Mouse (Mus musculus) neural tube, embryonic 14.5 days (tissue): ENCODE measurements around the gene Mymx. TPM values are rescaled to one million over a fixed set of nuclear protein-coding genes. Genes with fewer than 3 reads are reported as not detected.

Source experiments
- ATAC-seq: fragments of 200-750 bp; cut with Nextera tagmentation; 2 replicates; pipeline ENCODE4 v1.8.0; 2017; ENCODE audit warnings: low read depth, mild to moderate bottlenecking, moderate TSS enrichment, moderate library complexity
- H3K27ac ChIP-seq: fragments of 300-500 bp; sonication (generic); 2 replicates; pipeline ENCODE4 v1.5.1; 2014; ENCODE audit warnings: low read depth, mild to moderate bottlenecking, control low read depth, low read length, moderate library complexity, mixed read lengths
- H3K27me3 ChIP-seq: fragments of 300-500 bp; sonication (generic); 2 replicates; pipeline ENCODE4 v1.6.1; 2014; ENCODE audit warnings: low read length; ENCODE audit not compliant: control insufficient read depth, insufficient read depth
- H3K36me3 ChIP-seq: fragments of 300-500 bp; sonication (generic); 2 replicates; pipeline ENCODE4 v1.6.1; 2014; ENCODE audit warnings: low read length, mixed read lengths; ENCODE audit not compliant: control insufficient read depth, insufficient read depth
- H3K4me1 ChIP-seq: fragments of 300-500 bp; sonication (generic); 2 replicates; pipeline ENCODE4 v1.6.1; 2014; ENCODE audit warnings: low read length; ENCODE audit not compliant: control insufficient read depth, insufficient read depth
- H3K4me2 ChIP-seq: fragments of 300-500 bp; sonication (generic); 2 replicates; pipeline ENCODE4 v1.6.1; 2014; ENCODE audit warnings: mild to moderate bottlenecking, low read depth, low read length, control low read depth
- H3K4me3 ChIP-seq: fragments of 300-500 bp; sonication (generic); 2 replicates; pipeline ENCODE4 v1.5.1; 2014; ENCODE audit warnings: low read depth, low read length, control low read depth, mixed read lengths
- H3K9ac ChIP-seq: fragments of 300-500 bp; sonication (generic); replicated peaks from 2 replicates; pipeline ENCODE4 v1.6.1; 2014; ENCODE audit warnings: low read depth, mild to moderate bottlenecking, control low read depth, low read length, mixed read lengths
- H3K9me3 ChIP-seq: fragments of 300-500 bp; sonication (generic); 2 replicates; pipeline ENCODE4 v1.6.1; 2016; ENCODE audit warnings: low read length; ENCODE audit not compliant: control insufficient read depth
- WGBS: fragments of 180-500 bp; shearing (Covaris S2); extraction: QIAGEN DNeasy Blood & Tissue Kit; methylation state at CpG from one replicate; pipeline ENCODE4 v1.1.7; 2014; 5-methylcytosine and 5-hydroxymethylcytosine counted together
- polyA plus RNA-seq: library from polyadenylated mRNA; unstranded; fragments of >200 nt; fragmentation: Nextera tagmentation; extraction: Ambion mirVana; gene quantifications from 2 replicates; pipeline ENCODE4 v1.2.1, GENCODE M21; 2014

Mymx gene
- polyA plus RNA-seq, 1 experiment from 2014 or later: 0.44 TPM

DNA sequence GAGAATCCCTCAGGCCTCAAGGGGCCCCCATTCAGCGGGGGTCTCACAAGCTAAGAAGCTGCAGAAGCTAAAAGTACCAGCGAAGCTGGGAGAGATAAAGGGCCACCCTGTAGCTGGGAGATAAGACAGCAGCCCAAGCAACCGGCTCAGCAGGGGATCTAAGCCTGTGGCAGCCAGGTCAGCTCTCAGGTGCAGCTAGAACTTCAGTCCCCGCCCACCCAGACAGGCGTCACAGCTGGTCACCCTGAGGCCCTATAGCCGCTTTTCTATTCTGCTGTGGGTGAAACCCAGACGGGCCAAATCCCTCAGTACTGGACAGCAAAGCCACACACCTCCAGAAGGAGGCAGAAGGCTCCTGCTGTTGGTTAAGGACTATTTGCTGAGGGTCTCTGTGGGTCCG is 8.4 kb downstream of the Mymx start:
- no peak overlapping the region for H3K4me3 ChIP-seq
- no peaks in the 10 kb centered on the region for H3K36me3 ChIP-seq
- H3K9me3 ChIP-seq: no peaks in the 10 kb centered on the region
- no peaks in the 10 kb centered on the region for H3K27me3 ChIP-seq
- no peak overlapping the region for H3K27ac ChIP-seq
- H3K4me2 ChIP-seq: peak overlapping the region; percentile 89; the same call in 1 of the 2 replicates
- peaks cover 31% of the 10 kb centered on the region for H3K4me1 ChIP-seq
- no peak overlapping the region for H3K9ac ChIP-seq
- no peak for ATAC-seq
- 33% methylated on average over 8 of the region's 8 CpGs for WGBS

DNA sequence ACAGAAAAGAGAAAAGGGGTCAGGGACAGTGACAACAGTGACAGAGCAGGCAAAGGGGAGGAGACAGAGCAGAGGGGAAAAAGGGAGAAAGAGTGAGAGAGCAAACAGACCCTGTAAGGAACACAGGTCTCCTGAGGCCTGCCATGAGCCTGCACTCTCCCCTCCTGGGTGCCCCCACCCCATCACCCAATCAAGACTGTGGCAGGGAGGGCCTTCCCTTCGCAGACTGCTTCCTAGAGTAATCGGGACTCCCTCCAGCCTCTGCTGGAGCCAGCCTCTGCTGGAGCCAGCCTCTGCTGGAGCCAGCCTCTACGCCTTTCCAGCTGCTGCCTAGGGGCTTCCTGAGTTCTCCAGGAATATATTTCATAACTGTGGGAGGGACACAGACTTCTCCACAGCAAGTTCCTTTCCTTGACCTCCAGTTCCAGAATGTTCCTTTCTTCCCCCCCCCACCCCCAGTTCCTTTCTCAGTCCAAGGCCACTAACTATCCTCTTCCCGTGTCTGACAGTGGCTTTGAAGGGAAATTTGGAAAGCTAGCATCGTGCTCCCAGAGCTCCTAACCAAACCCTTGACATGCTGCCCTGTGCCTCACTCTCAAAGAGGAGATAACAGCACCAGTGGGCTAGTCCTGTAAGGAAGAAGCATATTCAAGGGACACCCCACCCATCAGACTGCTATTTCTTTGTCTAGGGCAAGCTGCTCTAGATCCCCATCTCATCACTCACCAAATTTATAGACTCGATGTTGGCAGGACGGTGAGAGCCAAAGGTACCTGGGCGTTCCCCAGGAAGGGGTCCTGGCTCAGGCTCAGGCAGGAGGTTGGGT is 9.1 kb downstream of the Mymx start:
- Histone ChIP-seq H3K36me3 (no peaks in the 10 kb centered on the region), H3K9me3 (no peaks in the 10 kb centered on the region), H3K27me3 (no peaks in the 10 kb centered on the region), H3K4me3 (no peak overlapping the region), H3K27ac (no peak overlapping the region), H3K4me2 (no peak overlapping the region), H3K4me1 (peaks cover 31% of the 10 kb centered on the region), H3K9ac (no peak overlapping the region)
- no peak for ATAC-seq
- 60% methylated on average over 8 of the region's 8 CpGs for WGBS

DNA sequence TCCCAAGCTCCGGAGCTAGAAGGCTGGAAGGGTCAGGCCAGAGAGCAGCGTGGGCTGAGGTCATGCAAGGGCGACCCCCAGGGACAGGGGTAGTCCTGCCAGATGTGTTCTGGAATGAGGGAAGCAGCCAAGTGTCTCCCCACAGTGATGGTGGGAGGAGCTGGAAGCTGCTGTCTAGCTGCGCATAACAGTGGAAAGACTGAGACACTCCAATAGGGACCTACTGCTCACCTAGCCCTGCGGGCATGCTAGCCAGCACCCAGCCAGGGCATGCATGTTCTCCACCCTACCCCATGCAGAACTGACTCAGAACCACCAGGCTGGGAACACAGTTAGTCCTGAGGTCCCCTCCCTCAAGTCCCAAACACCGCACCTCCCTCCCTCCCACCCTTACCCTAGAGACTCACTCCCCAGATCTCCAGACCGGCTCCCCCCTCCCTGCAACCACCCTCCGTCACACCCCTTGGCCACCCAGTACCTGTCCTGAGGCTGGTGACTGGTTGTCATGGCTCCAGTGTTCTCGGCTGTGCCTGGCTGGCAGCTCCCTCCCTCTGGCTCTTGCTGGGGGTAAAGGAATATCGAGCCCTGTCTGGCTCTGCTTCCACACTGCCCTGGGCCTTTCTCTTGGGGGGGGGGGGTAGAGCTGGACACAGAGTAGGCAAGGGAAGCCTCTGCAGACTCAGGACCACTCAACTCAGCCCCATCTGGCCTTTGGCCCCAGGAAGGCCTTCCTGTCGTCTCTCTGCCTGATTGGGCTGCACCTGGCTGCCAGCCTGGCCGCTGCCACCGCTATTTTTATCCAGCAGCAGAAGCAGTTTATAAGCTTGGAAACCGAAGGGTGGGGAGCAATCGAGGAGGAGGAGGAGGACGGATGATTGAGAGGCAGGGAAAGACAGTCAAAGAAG is 9.9 kb downstream of the Mymx start:
- WGBS: 56% methylated on average over 16 of the region's 16 CpGs
- H3K27ac ChIP-seq: no peak overlapping the region
- H3K4me3 ChIP-seq: no peak overlapping the region
- H3K36me3 ChIP-seq: no peaks in the 10 kb centered on the region
- H3K4me1 ChIP-seq: peaks cover 29% of the 10 kb centered on the region
- ATAC-seq: no peak
- no peak overlapping the region for H3K4me2 ChIP-seq
- H3K9ac ChIP-seq: no peak overlapping the region
- H3K27me3 ChIP-seq: no peaks in the 10 kb centered on the region
- no peaks in the 10 kb centered on the region for H3K9me3 ChIP-seq

DNA sequence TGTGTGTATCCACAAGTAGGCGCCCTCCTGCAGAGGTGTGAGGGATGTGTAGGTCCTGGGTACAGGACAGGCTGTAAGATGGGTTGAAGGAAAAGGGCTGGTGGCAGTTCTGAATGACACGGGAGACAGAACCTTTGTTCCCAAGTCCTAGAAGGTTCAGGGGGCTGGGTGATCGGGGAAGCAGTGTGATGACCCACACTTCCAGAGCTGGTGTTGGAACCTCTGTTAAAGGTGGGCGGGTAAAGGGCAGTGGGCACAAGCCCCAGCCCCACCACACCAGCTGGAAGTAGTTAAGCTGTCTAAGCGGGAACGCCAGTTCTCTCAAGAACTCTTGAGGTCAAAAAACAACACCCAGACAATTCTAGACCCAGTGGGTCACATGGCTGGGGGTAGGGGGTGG is 11.5 kb downstream of the Mymx start:
- Histone ChIP-seq H3K27ac (no peak overlapping the region), H3K4me2 (no peak overlapping the region), H3K9me3 (no peaks in the 10 kb centered on the region), H3K4me3 (no peak overlapping the region), H3K4me1 (peaks cover 18% of the 10 kb centered on the region), H3K36me3 (no peaks in the 10 kb centered on the region), H3K27me3 (no peaks in the 10 kb centered on the region), H3K9ac (no peak overlapping the region)
- WGBS: 84% methylated on average over 6 of the region's 6 CpGs
- ATAC-seq: no peak

DNA sequence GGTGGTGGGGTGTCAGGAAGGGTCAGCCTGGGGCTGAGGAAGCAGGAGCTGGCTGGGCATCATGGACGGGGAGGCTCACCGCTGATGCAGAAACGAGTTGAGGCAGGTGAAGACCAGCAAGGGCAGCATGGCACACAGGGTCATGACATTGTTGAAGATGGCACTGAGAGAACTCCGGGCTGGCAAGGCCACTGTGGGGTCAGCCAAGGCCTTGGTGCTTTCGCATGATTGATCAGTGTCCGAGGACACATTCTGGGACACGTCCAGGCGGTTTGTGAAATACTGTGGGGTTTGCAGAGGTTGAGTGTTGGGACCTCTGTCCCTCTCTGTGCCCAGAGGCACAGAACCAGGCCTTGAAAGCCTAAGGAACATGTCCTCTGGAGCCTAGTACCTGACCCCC is 12.1 kb downstream of the Mymx start:
- Histone ChIP-seq H3K4me3 (no peak overlapping the region), H3K4me2 (no peak overlapping the region), H3K27ac (no peak overlapping the region), H3K4me1 (peaks cover 14% of the 10 kb centered on the region), H3K9ac (no peak overlapping the region), H3K9me3 (no peaks in the 10 kb centered on the region), H3K27me3 (no peaks in the 10 kb centered on the region), H3K36me3 (no peaks in the 10 kb centered on the region)
- ATAC-seq: no peak
- WGBS: 94% methylated on average over 8 of the region's 8 CpGs

DNA sequence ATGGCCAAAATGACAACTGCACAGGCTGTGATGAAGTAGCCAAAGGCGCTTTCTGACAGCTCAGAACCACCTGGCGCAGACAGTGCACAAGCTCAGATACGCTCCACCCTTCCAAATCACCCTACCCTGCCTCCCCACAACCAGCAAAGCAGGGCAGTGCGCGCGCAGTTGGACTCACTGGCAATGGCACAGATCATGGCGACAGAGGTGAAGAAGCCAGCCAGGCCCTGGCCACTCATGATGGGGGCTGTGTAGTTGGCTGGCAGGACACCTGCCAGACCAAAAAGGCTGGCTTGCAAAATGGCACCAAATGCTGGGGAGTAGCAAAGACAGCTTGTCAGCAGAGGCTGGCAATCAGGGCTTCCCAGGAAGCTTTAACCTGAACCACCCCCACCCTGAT is 12.7 kb downstream of the Mymx start:
- H3K27me3 ChIP-seq: no peaks in the 10 kb centered on the region
- H3K9me3 ChIP-seq: no peaks in the 10 kb centered on the region
- H3K9ac ChIP-seq: no peak overlapping the region
- H3K27ac ChIP-seq: no peak overlapping the region
- H3K36me3 ChIP-seq: no peaks in the 10 kb centered on the region
- no peak overlapping the region for H3K4me2 ChIP-seq
- no peak overlapping the region for H3K4me3 ChIP-seq
- WGBS: 98% methylated on average over 7 of the region's 7 CpGs
- ATAC-seq: no peak
- H3K4me1 ChIP-seq: peaks cover 11% of the 10 kb centered on the region

DNA sequence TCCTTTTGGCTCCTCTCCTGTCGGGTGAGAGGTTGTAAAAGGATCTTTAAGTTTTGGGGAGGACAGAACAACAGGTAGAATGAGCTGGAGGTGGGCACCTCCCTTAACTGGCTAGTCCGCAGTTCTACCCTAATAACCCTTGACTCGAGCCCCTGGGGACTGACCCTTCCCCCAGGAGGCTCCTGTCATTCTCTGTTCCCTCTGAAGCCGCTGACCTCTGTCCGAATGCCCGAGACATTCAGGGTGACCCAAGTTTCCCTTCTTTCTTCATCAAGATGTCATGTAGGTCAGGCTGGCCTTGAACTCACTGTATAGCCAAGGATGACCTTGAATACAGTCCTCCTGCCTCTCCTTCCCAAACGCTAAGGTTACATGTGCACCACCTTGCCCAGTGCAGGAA is 13.5 kb downstream of the Mymx start:
- no peak overlapping the region for H3K4me2 ChIP-seq
- WGBS: 89% methylated on average over 7 of the region's 7 CpGs
- H3K27ac ChIP-seq: no peak overlapping the region
- H3K9ac ChIP-seq: no peak overlapping the region
- H3K4me1 ChIP-seq: peaks cover 9% of the 10 kb centered on the region; the same call in 1 of the 2 replicates
- ATAC-seq: no peak
- H3K36me3 ChIP-seq: no peaks in the 10 kb centered on the region
- no peak overlapping the region for H3K4me3 ChIP-seq
- no peaks in the 10 kb centered on the region for H3K9me3 ChIP-seq
- no peaks in the 10 kb centered on the region for H3K27me3 ChIP-seq

DNA sequence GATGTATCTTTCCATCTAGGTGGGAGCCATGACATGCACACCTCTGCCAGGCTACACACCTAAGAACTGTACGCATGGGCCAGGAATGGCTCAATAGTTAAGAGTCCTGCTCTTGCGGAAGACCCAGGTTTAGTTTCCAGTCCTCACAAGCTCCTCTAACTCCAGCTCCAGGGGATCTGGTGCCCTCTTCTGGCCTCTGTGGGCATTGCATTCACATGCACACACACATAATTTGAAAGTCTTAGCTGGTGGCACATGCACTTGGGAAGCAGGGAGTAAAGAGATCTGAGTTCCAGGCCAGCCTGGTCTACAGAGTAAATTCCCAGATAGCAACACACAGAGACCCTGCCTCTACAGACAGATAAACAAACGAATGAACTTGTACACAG is 15.5 kb downstream of the Mymx start:
- H3K9ac ChIP-seq: no peak overlapping the region
- no peak overlapping the region for H3K4me3 ChIP-seq
- WGBS: 100% methylated on average over 3 of the region's 3 CpGs
- 0 out of 2 replicates have a peak, but pooled peaks cover 3% of the 10 kb centered on the region for H3K4me1 ChIP-seq
- no peak overlapping the region for H3K4me2 ChIP-seq
- H3K9me3 ChIP-seq: no peaks in the 10 kb centered on the region
- H3K27me3 ChIP-seq: no peaks in the 10 kb centered on the region
- no peak for ATAC-seq
- no peaks in the 10 kb centered on the region for H3K36me3 ChIP-seq
- no peak overlapping the region for H3K27ac ChIP-seq
